Mouse (Mus musculus) limb, embryonic 11.5 days (tissue): Measurements from ENCODE around the gene 1700024P04Rik. TPM values are rescaled to one million over a fixed set of nuclear protein-coding genes. Genes with fewer than 3 reads are reported as not detected.
"Not testable (repeated sequence)": the region's sequence is repeated elsewhere in the genome, so short reads cannot be mapped to it uniquely, and the experiment has no call there.

Source experiments
- ATAC-seq: fragments of 200-750 bp; cut with Nextera tagmentation; 2 replicates; pipeline ENCODE4 v1.8.0; 2017; ENCODE audit warnings: low read depth; ENCODE audit not compliant: insufficient number of reproducible peaks, low FRiP score, low TSS enrichment
- DNase-seq: peaks from one replicate; pipeline ENCODE4 v3.0.0-alpha.2; 2015; ENCODE audit warnings: low spot score
- H3K27ac ChIP-seq: fragments of 300-500 bp; sonication (generic); replicated peaks from 2 replicates; pipeline ENCODE4 v1.5.1; 2014; ENCODE audit warnings: low read depth, mild to moderate bottlenecking, low read length
- H3K27me3 ChIP-seq: fragments of 300-500 bp; sonication (generic); 2 replicates; pipeline ENCODE4 v1.6.1; 2014; ENCODE audit warnings: mild to moderate bottlenecking, low read length, mixed read lengths; ENCODE audit not compliant: control insufficient read depth, insufficient read depth
- H3K36me3 ChIP-seq: fragments of 300-500 bp; sonication (generic); 2 replicates; pipeline ENCODE4 v1.6.1; 2014; ENCODE audit warnings: mild to moderate bottlenecking, low read length, moderate library complexity, mixed read lengths; ENCODE audit not compliant: control insufficient read depth, insufficient read depth
- H3K4me1 ChIP-seq: fragments of 300-500 bp; sonication (generic); 2 replicates; pipeline ENCODE4 v1.6.1; 2014; ENCODE audit warnings: low read length, mixed read lengths; ENCODE audit not compliant: control insufficient read depth, insufficient read depth
- H3K4me2 ChIP-seq: fragments of 300-500 bp; sonication (generic); 2 replicates; pipeline ENCODE4 v1.6.1; 2014; ENCODE audit warnings: low read depth, mild to moderate bottlenecking, moderate library complexity; ENCODE audit not compliant: severe bottlenecking
- H3K4me3 ChIP-seq: fragments of 300-500 bp; sonication (generic); 2 replicates; pipeline ENCODE4 v1.5.1; 2014; ENCODE audit warnings: low read depth, low read length
- H3K9ac ChIP-seq: fragments of 300-500 bp; sonication (generic); 2 replicates; pipeline ENCODE4 v1.6.1; 2014; ENCODE audit warnings: mild to moderate bottlenecking, low read length
- H3K9me3 ChIP-seq: fragments of 300-500 bp; sonication (generic); 2 replicates; pipeline ENCODE4 v1.6.1; 2016; ENCODE audit warnings: low read length; ENCODE audit not compliant: control insufficient read depth
- WGBS: fragments of 180-500 bp; shearing (Covaris S2); extraction: QIAGEN DNeasy Blood & Tissue Kit; methylation state at CpG from one replicate; pipeline ENCODE4 v1.1.7; 2014; 5-methylcytosine and 5-hydroxymethylcytosine counted together
- polyA plus RNA-seq: library from polyadenylated mRNA; unstranded; fragments of >200 nt; fragmentation: Nextera tagmentation; extraction: Ambion mirVana; gene quantifications from 2 replicates; pipeline ENCODE4 v1.2.1, GENCODE M21; 2014

The 1700024P04Rik gene
- polyA plus RNA-seq, 1 experiment from 2014 or later, result not detected

GRCm38 (mm10) chr13:99018526-99019201 lies 34.3 kb upstream of the 1700024P04Rik start:
- Histone ChIP-seq H3K4me3 (no peak overlapping the region), H3K9ac (no peak overlapping the region), H3K36me3 (no peaks in the 10 kb centered on the region), H3K4me2 (0 out of 2 replicates have a peak overlapping the region, but pooled peaks have one; percentile 10), H3K27ac (no peak overlapping the region), H3K27me3 (no peaks in the 10 kb centered on the region), H3K9me3 (no peaks in the 10 kb centered on the region), H3K4me1 (peaks cover 7% of the 10 kb centered on the region; the same call in 1 of the 2 replicates)
- ATAC-seq, result 0 out of 2 replicates have a peak, but pooled peaks have one; percentile 39
- DNase-seq, result peak; percentile 36
- WGBS, result 43% methylated on average over 15 of the region's 15 CpGs

DNA sequence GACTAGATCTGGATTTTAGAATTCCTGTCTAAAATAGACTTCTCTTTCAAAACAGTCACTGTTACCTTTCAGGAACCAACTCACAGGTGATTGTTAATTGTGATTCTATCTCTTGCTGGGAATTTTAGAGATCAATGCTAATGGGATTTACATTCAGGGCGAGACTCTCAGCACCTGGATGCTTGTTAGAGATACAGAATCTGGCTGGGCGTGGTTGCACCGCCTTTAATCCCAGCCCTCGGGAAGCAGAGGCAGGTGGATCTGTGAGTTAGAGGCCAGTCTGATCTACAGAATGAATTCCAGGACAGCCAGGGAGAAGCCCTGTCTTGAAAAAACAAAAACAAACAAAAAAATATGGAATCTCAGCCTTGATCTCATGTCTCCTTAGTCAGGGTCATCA lies 32.3 kb upstream of the 1700024P04Rik start:
- Histone ChIP-seq H3K4me3 (no peak overlapping the region), H3K36me3 (no peaks in the 10 kb centered on the region), H3K4me1 (peaks cover 7% of the 10 kb centered on the region; the same call in 1 of the 2 replicates), H3K9me3 (no peaks in the 10 kb centered on the region), H3K27ac (no peak overlapping the region), H3K4me2 (no peak overlapping the region), H3K9ac (no peak overlapping the region), H3K27me3 (no peaks in the 10 kb centered on the region)
- no peak for ATAC-seq
- no peak for DNase-seq
- 73% methylated on average over 4 of the region's 4 CpGs for WGBS

- Histone ChIP-seq H3K9ac (no peak overlapping the region), H3K4me1 (no peaks in the 10 kb centered on the region), H3K9me3 (no peaks in the 10 kb centered on the region), H3K36me3 (no peaks in the 10 kb centered on the region), H3K4me3 (no peak overlapping the region), H3K27me3 (no peaks in the 10 kb centered on the region), H3K27ac (no peak overlapping the region), H3K4me2 (no peak overlapping the region)
- DNase-seq, result no peak
- WGBS, result 92% methylated on average over 5 of the region's 5 CpGs
- ATAC-seq, result no peak
Measured at GRCm38 (mm10) chr13:99012891-99013290, 28.5 kb upstream of the 1700024P04Rik start.

GRCm38 (mm10) chr13:99008013-99008412 lies 23.6 kb upstream of the 1700024P04Rik start:
- ATAC-seq (no peak), DNase-seq (no peak)
- Histone ChIP-seq H3K9me3 (no peaks in the 10 kb centered on the region), H3K27me3 (no peaks in the 10 kb centered on the region), H3K36me3 (no peaks in the 10 kb centered on the region), H3K4me2 (no peak overlapping the region), H3K9ac (no peak overlapping the region), H3K4me3 (no peak overlapping the region), H3K4me1 (no peaks in the 10 kb centered on the region), H3K27ac (no peak overlapping the region)
- 89% methylated on average over 5 of the region's 5 CpGs for WGBS

DNA sequence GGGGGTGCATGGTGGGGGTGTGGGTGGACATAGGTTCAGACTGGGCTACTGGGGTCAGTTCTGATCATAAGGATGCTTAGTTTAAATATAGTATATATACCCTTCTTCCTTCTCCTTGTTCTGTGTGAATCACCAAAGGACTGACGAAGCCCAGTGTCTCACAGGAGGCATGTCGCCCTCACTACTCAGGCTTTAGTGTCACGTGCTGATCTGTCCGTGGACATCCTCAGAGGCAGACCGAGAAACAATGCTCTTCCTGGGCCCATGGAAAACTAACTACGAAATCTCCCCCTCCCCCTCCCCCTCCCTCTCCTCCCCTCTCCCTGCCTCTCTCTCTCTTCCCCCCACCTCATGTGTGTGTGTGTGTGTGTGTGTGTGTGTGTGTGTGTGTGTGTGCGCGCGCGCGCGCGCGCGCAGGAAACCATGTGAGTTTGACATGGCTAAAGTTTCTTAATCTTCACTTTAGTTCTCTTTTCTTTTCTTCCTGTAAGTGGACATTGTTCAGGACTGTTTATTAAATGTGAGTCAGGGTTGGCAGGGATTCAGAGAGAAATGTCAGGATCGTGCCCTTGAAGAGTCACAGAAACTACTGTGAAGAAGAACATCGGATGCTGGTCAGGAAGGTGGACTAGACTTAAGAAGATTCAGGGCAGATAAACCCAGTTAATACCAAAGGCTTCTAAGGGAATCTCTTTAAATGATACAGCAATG lies 22.2 kb upstream of the 1700024P04Rik start:
- DNase-seq (no peak), ATAC-seq (no peak)
- H3K36me3 ChIP-seq, result no peaks in the 10 kb centered on the region
- H3K27ac ChIP-seq, result no peak overlapping the region
- no peak overlapping the region for H3K4me2 ChIP-seq
- H3K9me3 ChIP-seq, result no peaks in the 10 kb centered on the region
- H3K4me1 ChIP-seq, result no peaks in the 10 kb centered on the region
- 96% methylated on average over 17 of the region's 17 CpGs for WGBS
- no peak overlapping the region for H3K4me3 ChIP-seq
- no peaks in the 10 kb centered on the region for H3K27me3 ChIP-seq
- H3K9ac ChIP-seq, result no peak overlapping the region

GRCm38 (mm10) chr13:99001652-99002051 lies 17.3 kb upstream of the 1700024P04Rik start:
- WGBS, result 96% methylated on average over 2 of the region's 2 CpGs
- ATAC-seq, H3K27me3 ChIP-seq, H3K27ac ChIP-seq, H3K4me1 ChIP-seq, H3K36me3 ChIP-seq, DNase-seq, H3K9ac ChIP-seq, H3K4me3 ChIP-seq, H3K4me2 ChIP-seq, H3K9me3 ChIP-seq: not testable (repeated sequence)

DNA sequence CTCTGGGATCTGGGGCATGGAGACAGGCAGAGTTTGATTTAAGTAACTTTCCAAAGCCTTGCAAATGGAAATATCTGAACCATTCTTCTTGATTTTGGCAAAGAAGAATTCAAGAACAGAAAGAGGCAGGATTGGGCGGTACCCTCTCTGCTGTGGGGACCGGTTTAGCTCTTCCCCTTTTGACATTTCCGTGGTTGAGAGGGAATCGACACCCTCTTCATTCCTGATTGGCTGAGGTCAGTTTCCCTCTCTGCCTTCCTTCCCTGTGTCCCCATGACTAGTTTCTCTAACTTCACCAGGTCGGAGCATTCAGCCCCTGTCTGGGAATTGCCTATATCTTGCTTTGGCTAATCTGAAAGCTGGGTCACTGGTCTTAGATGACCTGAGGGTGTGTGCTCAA lies 12.7 kb upstream of the 1700024P04Rik start:
- Histone ChIP-seq H3K4me3 (no peak overlapping the region), H3K9me3 (no peaks in the 10 kb centered on the region), H3K9ac (no peak overlapping the region), H3K4me2 (no peak overlapping the region), H3K27me3 (no peaks in the 10 kb centered on the region), H3K4me1 (no peaks in the 10 kb centered on the region), H3K27ac (no peak overlapping the region), H3K36me3 (no peaks in the 10 kb centered on the region)
- 61% methylated on average over 5 of the region's 5 CpGs for WGBS
- DNase-seq, result no peak
- no peak for ATAC-seq

DNA sequence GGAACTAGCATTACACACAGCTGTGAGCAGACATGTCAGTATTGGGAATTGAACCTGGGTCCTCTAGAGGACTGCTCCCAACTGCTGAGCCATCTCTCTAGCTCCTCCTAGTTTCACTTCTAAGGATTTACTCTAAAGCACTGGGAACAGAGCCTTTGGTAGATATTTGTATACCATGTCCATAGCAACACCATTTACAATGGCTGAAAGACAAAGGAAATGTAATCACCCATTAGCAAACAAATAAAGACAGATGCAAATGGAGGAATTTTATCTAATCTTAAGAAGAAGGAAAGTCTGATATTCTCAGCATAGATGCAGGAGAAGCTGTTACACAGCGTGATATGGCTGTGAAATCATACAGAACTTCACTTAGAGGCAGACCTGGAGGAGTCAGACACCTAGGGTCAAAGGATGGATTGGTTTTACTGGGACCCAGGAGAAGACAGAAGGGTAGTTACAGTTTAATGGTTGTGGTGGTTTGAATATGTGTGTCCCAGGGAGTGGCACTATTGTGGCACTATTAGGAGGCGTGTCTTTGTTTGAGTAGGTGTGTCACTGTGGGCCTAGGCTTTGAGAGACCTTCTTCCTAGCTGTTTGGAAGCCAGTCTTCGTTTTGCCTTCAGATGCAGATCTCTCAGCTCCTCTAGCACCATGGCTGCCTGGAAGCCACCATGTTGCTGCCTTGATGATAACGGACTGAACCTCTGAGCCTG lies 7.1 kb downstream of the 1700024P04Rik start:
- no peak for DNase-seq
- no peak for ATAC-seq
- H3K9me3 ChIP-seq, result no peaks in the 10 kb centered on the region
- H3K4me1 ChIP-seq, result no peaks in the 10 kb centered on the region
- H3K9ac ChIP-seq, result no peak overlapping the region
- H3K4me2 ChIP-seq, result no peak overlapping the region
- WGBS, result 83% methylated on average over 4 of the region's 4 CpGs
- no peak overlapping the region for H3K27ac ChIP-seq
- H3K27me3 ChIP-seq, result no peaks in the 10 kb centered on the region
- H3K4me3 ChIP-seq, result no peak overlapping the region
- no peaks in the 10 kb centered on the region for H3K36me3 ChIP-seq
